Mouse (Mus musculus) liver, adult 2 months (tissue): ENCODE data around the gene Per1.

ENCODE experiments used
- CTCF ChIP-seq: fragments of 200-500 bp; IDR thresholded peaks from 2 replicates; pipeline ENCODE4 v1.5.1; 2011; ENCODE audit warnings: low read depth, low read length, control low read depth
- POLR2A ChIP-seq: fragments of 200-500 bp; IDR thresholded peaks from 2 replicates; pipeline ENCODE4 v1.6.1; 2011; ENCODE audit warnings: low read length, control low read depth; ENCODE audit not compliant: insufficient read depth; ENCODE audit errors: extremely low read depth

DNA sequence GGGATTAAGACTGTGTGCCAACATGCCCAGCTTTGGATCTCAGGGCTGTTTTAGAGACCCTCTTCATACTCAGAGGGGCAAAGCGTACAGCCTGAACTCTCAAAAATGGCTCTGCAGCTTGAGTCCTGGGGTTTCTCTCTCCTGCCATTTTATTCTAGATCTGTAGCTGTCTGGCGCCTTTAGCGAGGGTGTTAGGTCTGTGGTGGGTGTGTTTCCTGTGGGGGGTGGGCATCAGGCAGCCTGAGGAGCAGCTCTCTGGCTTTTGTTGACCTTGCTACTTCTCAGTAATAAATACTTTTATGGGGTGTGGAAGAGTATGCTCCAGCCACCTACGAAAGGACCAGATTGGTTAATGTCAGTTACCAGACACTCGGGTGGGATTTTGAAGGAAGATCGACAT is 17.0 kb upstream of the Per1 start:
- no peak for TF ChIP-seq POLR2A
- TF ChIP-seq CTCF, result no peak
